Mouse (Mus musculus) stomach, embryonic 14.5 days (tissue): Measurements from ENCODE around the gene Smim6. TPM values are rescaled to one million over a fixed set of nuclear protein-coding genes. Genes with fewer than 3 reads are reported as not detected.

Experiments
- ATAC-seq: fragments of 200-750 bp; cut with Nextera tagmentation; 2 replicates; pipeline ENCODE4 v1.8.0; 2017; ENCODE audit warnings: low read depth, moderate TSS enrichment; ENCODE audit not compliant: insufficient number of reproducible peaks, insufficient read depth, low FRiP score
- H3K27ac ChIP-seq: fragments of 300-500 bp; sonication (generic); 2 replicates; pipeline ENCODE4 v1.5.1; 2014; ENCODE audit warnings: mild to moderate bottlenecking, low read length, moderate library complexity, mixed read lengths
- H3K27me3 ChIP-seq: fragments of 300-500 bp; sonication (generic); 2 replicates; pipeline ENCODE4 v1.6.1; 2014; ENCODE audit warnings: low read length, control low read depth, mixed read lengths; ENCODE audit not compliant: control insufficient read depth, insufficient read depth
- H3K36me3 ChIP-seq: fragments of 300-500 bp; sonication (generic); 2 replicates; pipeline ENCODE4 v1.6.1; 2014; ENCODE audit warnings: mild to moderate bottlenecking, control low read depth, low read length, moderate library complexity, mixed read lengths; ENCODE audit not compliant: control insufficient read depth, insufficient read depth
- H3K4me1 ChIP-seq: fragments of 300-500 bp; sonication (generic); 2 replicates; pipeline ENCODE4 v1.6.1; 2014; ENCODE audit warnings: low read length, control low read depth, mixed read lengths; ENCODE audit not compliant: control insufficient read depth, insufficient read depth
- H3K4me2 ChIP-seq: fragments of 300-500 bp; sonication (generic); replicated peaks from 2 replicates; pipeline ENCODE4 v1.6.1; 2014; ENCODE audit warnings: low read depth, low read length, control low read depth
- H3K4me3 ChIP-seq: fragments of 300-500 bp; sonication (generic); 2 replicates; pipeline ENCODE4 v1.5.1; 2014; ENCODE audit warnings: low read depth, low read length, control low read depth
- H3K9ac ChIP-seq: fragments of 300-500 bp; sonication (generic); replicated peaks from 2 replicates; pipeline ENCODE4 v1.6.1; 2014; ENCODE audit warnings: low read depth, mild to moderate bottlenecking, control low read depth, low read length, moderate library complexity, mixed read lengths
- H3K9me3 ChIP-seq: fragments of 300-500 bp; sonication (generic); 2 replicates; pipeline ENCODE4 v1.6.1; 2016; ENCODE audit warnings: low read depth, low read length, control low read depth; ENCODE audit not compliant: control insufficient read depth
- WGBS: fragments of 180-500 bp; shearing (Covaris S2); extraction: QIAGEN DNeasy Blood & Tissue Kit; methylation state at CpG from one replicate; pipeline ENCODE4 v1.1.7; 2014; 5-methylcytosine and 5-hydroxymethylcytosine counted together
- polyA plus RNA-seq: library from polyadenylated mRNA; unstranded; fragments of >200 nt; fragmentation: Nextera tagmentation; extraction: Ambion mirVana; gene quantifications from 2 replicates; pipeline ENCODE4 v1.2.1, GENCODE M21; 2014

The Smim6 gene
- polyA plus RNA-seq, 1 experiment from 2014 or later: 35.9 TPM

- WGBS: 85% methylated on average over 5 of the region's 5 CpGs
- Histone ChIP-seq H3K9me3 (no peaks in the 10 kb centered on the region), H3K27ac (no peak overlapping the region), H3K4me1 (peaks cover 5% of the 10 kb centered on the region; the same call in 1 of the 2 replicates), H3K9ac (no peak overlapping the region), H3K27me3 (no peaks in the 10 kb centered on the region), H3K36me3 (peaks cover 58% of the 10 kb centered on the region), H3K4me3 (no peak overlapping the region), H3K4me2 (no peak overlapping the region)
- ATAC-seq: no peak
Observed at GRCm38 (mm10) chr11:115954712-115955111, 42.9 kb downstream of the Smim6 start.

DNA sequence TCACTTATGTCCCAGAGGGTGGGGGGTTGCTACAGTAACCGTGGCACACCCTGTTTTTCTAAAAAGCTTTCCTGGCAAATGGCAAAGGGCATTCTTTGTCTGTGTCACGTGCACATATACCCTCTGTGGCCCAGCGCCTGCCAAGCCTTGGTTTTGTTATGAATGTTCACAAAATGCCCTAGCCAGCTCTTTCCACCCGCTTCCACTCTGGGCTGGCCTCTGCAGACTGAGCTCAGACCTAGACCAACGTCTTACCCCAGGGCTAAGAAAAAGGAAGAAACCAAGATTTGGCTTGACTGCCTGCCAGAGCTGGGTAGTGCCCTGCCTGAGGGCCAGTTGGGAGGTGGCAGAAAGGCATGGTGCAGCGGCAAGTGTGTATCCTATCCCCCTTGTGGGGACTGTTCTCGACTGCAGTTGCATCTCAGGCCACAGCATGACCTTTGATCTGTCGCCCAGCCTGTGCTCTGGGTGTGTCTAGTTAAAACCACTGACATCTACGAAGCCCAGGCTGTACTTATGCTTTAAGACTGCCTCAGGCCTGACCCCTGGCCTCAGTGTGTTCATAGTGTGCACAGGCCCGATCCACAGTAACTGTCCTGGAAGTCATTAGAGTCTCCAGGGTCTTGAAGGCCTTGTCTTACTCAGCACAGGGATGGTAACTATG lies 43.5 kb downstream of the Smim6 start:
- Histone ChIP-seq H3K4me2 (0 out of 2 replicates have a peak overlapping the region, but pooled peaks have one; percentile 5), H3K9me3 (no peaks in the 10 kb centered on the region), H3K27ac (peak overlapping the region; percentile 55), H3K4me1 (peaks cover 5% of the 10 kb centered on the region; the same call in 1 of the 2 replicates), H3K9ac (no peak overlapping the region), H3K4me3 (no peak overlapping the region), H3K27me3 (no peaks in the 10 kb centered on the region), H3K36me3 (peaks cover 64% of the 10 kb centered on the region)
- ATAC-seq: peak; percentile 65; the same call in 1 of the 2 replicates
- 65% methylated on average over 10 of the region's 10 CpGs for WGBS

DNA sequence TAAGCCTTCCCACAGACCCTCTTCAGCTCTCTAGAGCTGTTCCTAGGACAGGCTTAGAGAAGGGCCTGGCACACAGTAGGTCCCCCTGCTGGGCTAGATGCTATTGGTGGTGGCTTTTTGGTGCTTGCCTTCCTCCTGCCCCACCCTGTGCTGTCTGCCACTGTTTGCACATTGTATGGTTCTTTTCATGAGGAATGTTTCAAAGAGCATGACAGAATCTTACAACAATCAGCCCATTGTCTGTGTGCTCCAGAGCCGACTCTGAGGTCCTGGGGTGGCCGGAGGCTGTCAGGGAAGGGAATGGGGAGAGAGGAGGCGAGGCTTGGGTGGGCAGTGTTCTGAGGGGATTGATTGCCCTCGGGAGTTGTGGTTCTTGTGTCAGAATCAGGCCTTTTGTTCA lies 44.6 kb downstream of the Smim6 start:
- no peaks in the 10 kb centered on the region for H3K9me3 ChIP-seq
- H3K27ac ChIP-seq: peak overlapping the region; percentile 67
- 51% methylated on average over 4 of the region's 4 CpGs for WGBS
- H3K4me3 ChIP-seq: no peak overlapping the region
- no peak overlapping the region for H3K4me2 ChIP-seq
- peaks cover 5% of the 10 kb centered on the region; the same call in 1 of the 2 replicates for H3K4me1 ChIP-seq
- H3K36me3 ChIP-seq: peaks cover 66% of the 10 kb centered on the region
- no peak overlapping the region for H3K9ac ChIP-seq
- no peaks in the 10 kb centered on the region for H3K27me3 ChIP-seq
- peak; percentile 51 for ATAC-seq

GRCm38 (mm10) chr11:115957971-115958370 lies 46.2 kb downstream of the Smim6 start:
- Histone ChIP-seq H3K4me3 (no peak overlapping the region), H3K36me3 (peaks cover 65% of the 10 kb centered on the region), H3K4me1 (peaks cover 5% of the 10 kb centered on the region; the same call in 1 of the 2 replicates), H3K4me2 (no peak overlapping the region), H3K27me3 (no peaks in the 10 kb centered on the region), H3K9me3 (no peaks in the 10 kb centered on the region), H3K9ac (no peak overlapping the region), H3K27ac (peak overlapping the region; percentile 67; the same call in 1 of the 2 replicates)
- WGBS: 73% methylated on average over 7 of the region's 7 CpGs
- no peak for ATAC-seq

GRCm38 (mm10) chr11:115959018-115959417 lies 47.2 kb downstream of the Smim6 start:
- H3K27ac ChIP-seq: no peak overlapping the region
- H3K36me3 ChIP-seq: peaks cover 69% of the 10 kb centered on the region
- 98% methylated on average over 9 of the region's 9 CpGs for WGBS
- no peak overlapping the region for H3K4me2 ChIP-seq
- H3K4me3 ChIP-seq: no peak overlapping the region
- no peak for ATAC-seq
- H3K4me1 ChIP-seq: peaks cover 5% of the 10 kb centered on the region; the same call in 1 of the 2 replicates
- H3K9me3 ChIP-seq: no peaks in the 10 kb centered on the region
- H3K9ac ChIP-seq: no peak overlapping the region
- H3K27me3 ChIP-seq: no peaks in the 10 kb centered on the region

DNA sequence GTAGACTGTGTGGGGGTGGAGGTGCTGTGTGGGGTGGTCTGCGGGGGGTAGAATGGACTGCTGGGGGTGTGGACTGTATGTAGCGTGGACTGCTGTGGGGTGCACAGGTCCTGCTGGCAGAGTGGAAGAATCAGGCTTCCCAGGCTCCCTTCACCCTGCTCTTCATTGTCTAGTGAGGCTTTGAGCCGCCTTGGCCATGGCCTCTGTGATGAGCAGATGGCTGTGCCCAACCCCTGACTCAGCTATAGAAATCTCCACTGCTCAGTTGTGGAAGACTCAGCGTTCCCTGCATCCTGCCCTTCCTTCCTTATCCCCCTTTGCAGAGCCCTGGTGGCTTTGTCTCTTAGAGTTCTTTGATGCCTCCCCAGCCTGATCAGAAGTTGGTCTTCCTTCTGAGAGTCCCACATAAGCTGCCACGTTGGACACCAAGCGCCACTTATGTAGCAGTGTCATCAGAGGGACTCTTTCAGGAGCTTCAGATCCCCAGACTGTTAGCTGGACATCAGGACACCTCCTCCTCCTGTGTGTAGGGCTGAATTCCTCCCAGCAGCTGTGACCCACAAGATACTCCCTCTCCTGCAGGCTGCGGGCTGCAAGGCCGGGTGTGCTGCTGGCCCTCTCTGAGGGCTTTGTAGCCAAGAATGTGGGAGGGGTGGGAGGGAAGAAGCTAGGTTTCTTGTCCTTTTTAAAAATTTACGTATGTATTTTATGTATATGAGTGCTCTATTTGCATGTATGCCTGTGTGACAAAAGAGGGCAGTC lies 51.0 kb downstream of the Smim6 start:
- no peak overlapping the region for H3K4me2 ChIP-seq
- H3K36me3 ChIP-seq: peaks cover 76% of the 10 kb centered on the region
- H3K9me3 ChIP-seq: no peaks in the 10 kb centered on the region
- 92% methylated on average over 9 of the region's 9 CpGs for WGBS
- H3K27me3 ChIP-seq: no peaks in the 10 kb centered on the region
- H3K9ac ChIP-seq: no peak overlapping the region
- H3K4me3 ChIP-seq: no peak overlapping the region
- H3K27ac ChIP-seq: no peak overlapping the region
- H3K4me1 ChIP-seq: no peaks in the 10 kb centered on the region
- ATAC-seq: no peak

Other genes starting within 250 kb of the Smim6 start
- 39.6 and 55.0 TPM in 2 replicates for gene Grb2, start 203.4 kb upstream of the Smim6 start, polyA plus RNA-seq
- gene Tmem94, start 146.6 kb upstream of the Smim6 start, polyA plus RNA-seq: 13.7 and 17.0 TPM in 2 replicates
- 14.3 and 15.3 TPM in 2 replicates for gene Caskin2, start 98.4 kb upstream of the Smim6 start, polyA plus RNA-seq
- 24.3 and 25.0 TPM in 2 replicates for gene Tsen54, start 97.3 kb upstream of the Smim6 start, polyA plus RNA-seq
- 37.6 and 41.1 TPM in 2 replicates for gene Llgl2, start 88.0 kb upstream of the Smim6 start, polyA plus RNA-seq
- 3.1 and 5.9 TPM in 2 replicates for gene Myo15b, start 53.6 kb upstream of the Smim6 start, polyA plus RNA-seq
- gene Smim5, start 12.1 kb upstream of the Smim6 start, polyA plus RNA-seq: 2.1 TPM in 2 replicates
- gene Sap30bp, start 21.3 kb downstream of the Smim6 start, polyA plus RNA-seq: 35.8 and 43.6 TPM in 2 replicates
- gene Recql5, start 21.5 kb downstream of the Smim6 start, polyA plus RNA-seq: 19.6 and 20.2 TPM in 2 replicates
- 10.2 and 10.7 TPM in 2 replicates for gene Itgb4, start 62.7 kb downstream of the Smim6 start, polyA plus RNA-seq
- 157 and 164 TPM in 2 replicates for gene Galk1, start 100.7 kb downstream of the Smim6 start, polyA plus RNA-seq
- gene H3f3b, start 115.9 kb downstream of the Smim6 start, polyA plus RNA-seq: 1,982 and 2,067 TPM in 2 replicates
- gene Unk, start 118.3 kb downstream of the Smim6 start, polyA plus RNA-seq: 29.2 and 31.6 TPM in 2 replicates
- 3.7 and 4.7 TPM in 2 replicates for gene Unc13d, start 165.9 kb downstream of the Smim6 start, polyA plus RNA-seq
- gene Wbp2, start 175.0 kb downstream of the Smim6 start, polyA plus RNA-seq: 74.0 and 82.4 TPM in 2 replicates
- 12.2 and 17.3 TPM in 2 replicates for gene Trim47, start 215.2 kb downstream of the Smim6 start, polyA plus RNA-seq
- 5.0 and 6.4 TPM in 2 replicates for gene Trim65, start 219.1 kb downstream of the Smim6 start, polyA plus RNA-seq
- gene Mrpl38, start 226.9 kb downstream of the Smim6 start, polyA plus RNA-seq: 93.9 and 94.2 TPM in 2 replicates